Comparison of ENCODE assay signal across 8 mouse cellular contexts in the genomic region with DNA sequence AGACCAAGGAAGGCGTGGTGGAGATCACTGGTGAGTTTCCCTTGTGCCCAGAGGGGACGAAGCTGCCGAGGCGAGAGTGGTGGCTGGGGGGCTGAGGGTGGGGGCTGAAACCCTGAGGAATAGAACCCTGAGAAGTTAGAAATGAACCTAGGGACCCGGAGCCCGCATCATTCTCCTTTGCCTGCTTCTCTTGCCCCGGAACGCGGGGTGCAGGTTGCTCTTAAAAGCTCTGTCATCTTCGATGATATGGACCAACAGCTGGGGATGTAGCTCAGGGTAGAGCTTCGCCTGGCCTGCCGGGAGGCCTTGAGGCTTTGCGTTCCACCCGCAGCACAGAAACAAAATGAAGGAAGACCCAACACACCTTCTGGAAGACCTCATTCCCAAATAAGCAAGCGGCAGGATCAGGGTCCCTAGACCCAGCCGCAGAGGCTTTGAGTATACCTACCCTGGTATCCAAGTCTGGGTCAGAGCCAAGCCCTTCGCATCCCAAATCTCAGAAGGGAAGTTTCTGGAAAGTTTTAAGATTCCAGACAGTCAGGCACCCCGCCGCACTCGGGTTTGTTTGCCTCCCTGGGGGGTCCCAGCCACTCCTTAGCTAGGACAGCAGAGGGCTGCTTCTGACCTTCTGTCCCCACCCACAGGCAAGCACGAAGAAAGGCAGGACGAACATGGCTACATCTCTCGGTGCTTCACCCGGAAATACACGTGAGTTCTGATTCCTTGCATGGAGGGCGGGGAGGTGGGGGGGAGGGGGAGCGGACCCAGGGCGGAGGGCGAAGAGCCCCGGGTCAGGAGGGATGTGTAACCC. TPM values are rescaled to one million over a fixed set of nuclear protein-coding genes. Genes with fewer than 3 reads are reported as not detected.
DNase-seq lines count a peak whose midpoint lies in the region; ATAC-seq and TF ChIP-seq lines count a peak whose summit lies in the region.

No protein-coding gene starts in this region.

- no peak for ATAC-seq in hindbrain, embryonic 11.5 days (ENCODE audit: low FRiP score)
- ATAC-seq in lung, embryonic 16.5 days (ENCODE audit: low read depth), result no peak
- no peak for ATAC-seq in frontal cortex, adult (ENCODE audit: low TSS enrichment)

- intact Hi-C loops in left cerebral cortex, postnatal 36 days (cut with DNase I), result no loop called here

- no peak overlapping the region for H3K9ac ChIP-seq in hindbrain, embryonic 11.5 days (ENCODE audit: low read depth, low read length)
- H3K9ac ChIP-seq in lung, embryonic 16.5 days (ENCODE audit: low read length), result peak overlapping the region; percentile 58

- H3K4me1 ChIP-seq in hindbrain, embryonic 11.5 days (replicated peaks; ENCODE audit: control insufficient read depth, insufficient read depth, low read length), result peaks cover 7% of the 10 kb centered on the region; the same call in 1 of the 2 replicates
- peaks cover 4% of the 10 kb centered on the region; the same call in 1 of the 2 replicates for H3K4me1 ChIP-seq in lung, embryonic 16.5 days (replicated peaks; ENCODE audit: control insufficient read depth, insufficient read depth, low read length)

- peak overlapping the region; percentile 26; the same call in 1 of the 2 replicates for H3K4me2 ChIP-seq in hindbrain, embryonic 11.5 days (replicated peaks; ENCODE audit: low read depth, low read length)
- H3K4me2 ChIP-seq in lung, embryonic 16.5 days (ENCODE audit: low read depth, low read length), result peak overlapping the region; percentile 57

- H3ac ChIP-seq in C2C12 (ENCODE audit: control insufficient read depth, insufficient read length, low read depth), result peak overlapping the region; percentile 83

- H3K27ac ChIP-seq in hindbrain, embryonic 11.5 days (ENCODE audit: low read depth, low read length), result no peak overlapping the region
- no peak overlapping the region for H3K27ac ChIP-seq in lung, embryonic 16.5 days (ENCODE audit: low read length)

- no peaks in the 10 kb centered on the region for H3K36me3 ChIP-seq in C2C12 (ENCODE audit: control insufficient read depth, insufficient read depth)
- H3K36me3 ChIP-seq in hindbrain, embryonic 11.5 days (ENCODE audit: control insufficient read depth, insufficient read depth, low read length), result no peaks in the 10 kb centered on the region
- H3K36me3 ChIP-seq in lung, embryonic 16.5 days (ENCODE audit: control insufficient read depth, insufficient read depth, low read length), result no peaks in the 10 kb centered on the region

- H3K79me2 ChIP-seq in C2C12 (ENCODE audit: control insufficient read depth, insufficient read depth), result peaks cover 11% of the 10 kb centered on the region

- 4% methylated on average over 30 of the region's 30 CpGs for WGBS in hindbrain, embryonic 11.5 days
- WGBS in lung, embryonic 16.5 days, result 3% methylated on average over 30 of the region's 30 CpGs

- no peak for TF ChIP-seq CTCF in C2C12 (IDR thresholded peaks at IDR 0.05; ENCODE audit: control insufficient read depth, insufficient read depth, insufficient read length)

- H3K27me3 ChIP-seq in C2C12 (ENCODE audit: control insufficient read depth, insufficient read depth, insufficient read length), result no peaks in the 10 kb centered on the region
- peaks cover 23% of the 10 kb centered on the region for H3K27me3 ChIP-seq in hindbrain, embryonic 11.5 days (ENCODE audit: control insufficient read depth, insufficient read depth, low read length)
- no peaks in the 10 kb centered on the region; the same call in 1 of the 2 replicates for H3K27me3 ChIP-seq in lung, embryonic 16.5 days (ENCODE audit: control insufficient read depth, insufficient read depth, low read depth, low read length)

- no peaks in the 10 kb centered on the region for H3K9me3 ChIP-seq in hindbrain, embryonic 11.5 days (ENCODE audit: control insufficient read depth, low read length)
- H3K9me3 ChIP-seq in lung, embryonic 16.5 days (ENCODE audit: control insufficient read depth, low read length), result no peaks in the 10 kb centered on the region

- peak overlapping the region; percentile 65 for H3K4me3 ChIP-seq in C2C12 (ENCODE audit: insufficient read depth, poor library complexity, severe bottlenecking)
- H3K4me3 ChIP-seq in hindbrain, embryonic 11.5 days (ENCODE audit: low read depth, low read length), result no peak overlapping the region
- H3K4me3 ChIP-seq in lung, embryonic 16.5 days (ENCODE audit: low read length), result peak overlapping the region; percentile 44

- H3K79me3 ChIP-seq in C2C12 (ENCODE audit: low read depth), result peaks cover 7% of the 10 kb centered on the region

- DNase-seq in ZHBTc4 (ENCODE audit: low read depth, low spot score), result peak; percentile 96
- peak; percentile 32 for DNase-seq in hindbrain, embryonic 11.5 days (ENCODE audit: low spot score)
- no peak for DNase-seq in spleen, adult 12 weeks (ENCODE audit: low spot score)
- DNase-seq in left cerebral cortex, postnatal 36 days (ENCODE audit: low spot score in 2 of 2), result no peak
- no peak for DNase-seq in frontal cortex, postnatal 25 days (ENCODE audit: low spot score in 2 of 2)

TF ChIP-seq in C2C12, 6 proteins besides CTCF, POLR2A, EP300 and RAD21:
- TF ChIP-seq MYOD1 (IDR thresholded peaks at IDR 0.05; ENCODE audit: control insufficient read depth, insufficient read length, low read depth) (peak; percentile 82), CEBPB (IDR thresholded peaks at IDR 0.05; ENCODE audit: low read depth) (no peak)
TF ChIP-seq in C2C12: peak in this region for 1.

RNA-seq across cellular contexts. Expression of a gene that starts 0.9 kb away (rescaled TPM):
- 638 TPM for polyA plus RNA-seq in C2C12 (2012; fragmentation: generic; extraction: Trizol)
- polyA plus RNA-seq in hindbrain, embryonic 11.5 days (2014; fragmentation: Nextera tagmentation; extraction: Ambion mirVana), result 16.6 and 26.1 TPM in 2 replicates
- polyA plus RNA-seq in lung, embryonic 16.5 days (2015; fragmentation: Nextera tagmentation; extraction: Ambion mirVana), result 126 and 127 TPM in 2 replicates
- total RNA-seq in left cerebral cortex, postnatal 36 days (2021), result 10 to 100 TPM; 11.6 to 24.2 TPM

RNA-seq across cellular contexts. Expression of a gene that starts 45.8 kb away (rescaled TPM):
- 227 TPM for polyA plus RNA-seq in C2C12 (2012; fragmentation: generic; extraction: Trizol)
- 204 and 208 TPM in 2 replicates for polyA plus RNA-seq in hindbrain, embryonic 11.5 days (2014; fragmentation: Nextera tagmentation; extraction: Ambion mirVana)
- 150 and 155 TPM in 2 replicates for polyA plus RNA-seq in lung, embryonic 16.5 days (2015; fragmentation: Nextera tagmentation; extraction: Ambion mirVana)
- total RNA-seq in left cerebral cortex, postnatal 36 days (2021), result 1,000 to 10,000 TPM; 1,175 to 1,315 TPM

Comparison
In these comparisons a context has a peak if more than half of its experiments do, and no peak if none do; other contexts are left out.
1. DNase-seq: peak in ZHBTc4 (single experiment) and hindbrain, embryonic 11.5 days (single experiment); none in spleen, adult 12 weeks (single experiment), left cerebral cortex, postnatal 36 days (0 of 2) and frontal cortex, postnatal 25 days (0 of 2).